Mouse (Mus musculus) C2C12 (cell line): ENCODE data around the gene Med13l.

Experiments
- CEBPB ChIP-seq: IDR thresholded peaks from one replicate; pipeline ENCODE4 v1.6.1; 2011; ENCODE audit warnings: low read depth, mild to moderate bottlenecking, control low read depth, moderate library complexity
- CTCF ChIP-seq: IDR thresholded peaks from one replicate; pipeline ENCODE4 v1.5.1; 2011; ENCODE audit not compliant: control insufficient read depth, insufficient read depth, insufficient read length
- FOSL1 ChIP-seq: IDR thresholded peaks from one replicate; pipeline ENCODE4 v1.8.0; 2011; ENCODE audit warnings: mild to moderate bottlenecking, low read length; ENCODE audit not compliant: poor library complexity, insufficient read depth, severe bottlenecking
- USF1 ChIP-seq: IDR thresholded peaks from one replicate; pipeline ENCODE4 v1.6.1; 2011; ENCODE audit warnings: low read depth, mild to moderate bottlenecking, control low read depth, moderate library complexity

DNA sequence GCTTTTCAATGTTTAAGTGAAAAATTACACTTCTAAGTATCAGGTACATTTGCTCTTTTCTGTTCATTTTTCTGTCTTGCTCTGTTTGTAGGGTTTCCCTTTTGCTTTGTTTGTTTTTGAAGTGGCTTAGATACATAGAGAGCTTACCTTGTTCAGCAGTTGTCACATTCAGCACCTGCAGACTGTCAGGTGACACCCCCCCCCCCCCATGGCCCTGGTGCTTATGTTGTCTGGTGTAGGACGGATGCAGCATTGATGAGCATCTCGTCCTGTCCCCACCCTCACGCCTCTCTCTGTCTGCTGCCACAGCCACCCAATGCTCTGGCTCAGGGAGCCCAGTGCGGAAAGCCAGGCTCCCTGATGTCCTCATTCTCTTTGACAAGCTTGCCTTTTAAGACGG is 101.3 kb downstream of the Med13l start:
- TF ChIP-seq CTCF (no peak), FOSL1 (no peak), USF1 (no peak), CEBPB (no peak)
